Mouse (Mus musculus) forebrain, postnatal 0 days (tissue): Measurements from ENCODE around the gene Asic2. TPM values are rescaled to one million over a fixed set of nuclear protein-coding genes. Genes with fewer than 3 reads are reported as not detected.

ENCODE experiments used
- ATAC-seq: fragments of 200-750 bp; cut with Nextera tagmentation; 2 replicates; pipeline ENCODE4 v1.8.0; 2017; ENCODE audit warnings: mild to moderate bottlenecking, moderate library complexity
- DNase-seq: peaks from one replicate; pipeline ENCODE4 v3.0.0-alpha.2; 2015
- H3K27ac ChIP-seq: fragments of 300-500 bp; sonication (generic); 2 replicates; pipeline ENCODE4 v1.5.1; 2014; ENCODE audit warnings: low read depth, mild to moderate bottlenecking, antibody characterized with exemption, low read length, moderate library complexity, mixed read lengths
- H3K27me3 ChIP-seq: fragments of 300-500 bp; sonication (generic); 2 replicates; pipeline ENCODE4 v1.6.1; 2014; ENCODE audit warnings: mild to moderate bottlenecking, low read length, mixed read lengths; ENCODE audit not compliant: insufficient read depth
- H3K36me3 ChIP-seq: fragments of 300-500 bp; sonication (generic); 2 replicates; pipeline ENCODE4 v1.6.1; 2014; ENCODE audit warnings: mild to moderate bottlenecking, moderate library complexity; ENCODE audit not compliant: insufficient read depth
- H3K4me1 ChIP-seq: fragments of 300-500 bp; sonication (generic); 2 replicates; pipeline ENCODE4 v1.6.1; 2014; ENCODE audit warnings: antibody characterized with exemption; ENCODE audit not compliant: insufficient read depth
- H3K4me2 ChIP-seq: fragments of 300-500 bp; sonication (generic); 2 replicates; pipeline ENCODE4 v1.6.1; 2014; ENCODE audit warnings: low read depth, mild to moderate bottlenecking, moderate library complexity
- H3K4me3 ChIP-seq: fragments of 300-500 bp; sonication (generic); 2 replicates; pipeline ENCODE4 v1.5.1; 2014; ENCODE audit warnings: low read depth, low read length, mixed read lengths
- H3K9ac ChIP-seq: fragments of 300-500 bp; sonication (generic); 2 replicates; pipeline ENCODE4 v1.6.1; 2014; ENCODE audit warnings: mild to moderate bottlenecking
- H3K9me3 ChIP-seq: fragments of 300-500 bp; sonication (generic); 2 replicates; pipeline ENCODE4 v1.6.1; 2016; ENCODE audit warnings: low read length
- CTCF ChIP-seq: sonication (generic); IDR thresholded peaks from 2 replicates; pipeline ENCODE4 v1.5.1; 2016; ENCODE audit warnings: antibody characterized with exemption, control low read depth, low read depth
- WGBS: fragments of 180-500 bp; shearing (Covaris S2); extraction: QIAGEN DNeasy Blood & Tissue Kit; methylation state at CpG from one replicate; pipeline ENCODE4 v1.1.7; 2014; 5-methylcytosine and 5-hydroxymethylcytosine counted together
- polyA plus RNA-seq: library from polyadenylated mRNA; unstranded; fragments of >200 nt; fragmentation: Nextera tagmentation; extraction: Ambion mirVana; gene quantifications from 2 replicates; pipeline ENCODE4 v1.2.1, GENCODE M21; 2015
- total RNA-seq: library from RNA; depleted of rRNA; stranded (reverse); fragments of >200 nt; gene quantifications from 2 replicates; pipeline ENCODE4 v1.2.3, GENCODE M21; 2014

Gene Asic2
- total and polyA plus RNA-seq, 2 experiments from 2014 or later, result 15.5 to 37.2 TPM

GRCm38 (mm10) chr11:81446347-81446746 lies 521.9 kb downstream of the Asic2 start:
- no peaks in the 10 kb centered on the region for H3K36me3 ChIP-seq
- H3K9me3 ChIP-seq, result no peaks in the 10 kb centered on the region
- H3K4me3 ChIP-seq, result no peak overlapping the region
- no peak for ATAC-seq
- no peaks in the 10 kb centered on the region; the same call in 1 of the 2 replicates for H3K4me1 ChIP-seq
- H3K9ac ChIP-seq, result no peak overlapping the region
- no peak overlapping the region for H3K27ac ChIP-seq
- H3K4me2 ChIP-seq, result no peak overlapping the region
- no peak for TF ChIP-seq CTCF
- no peak for DNase-seq
- 80% methylated on average over 1 of the region's 1 CpGs for WGBS
- no peaks in the 10 kb centered on the region for H3K27me3 ChIP-seq

- DNase-seq (peak; percentile 66), ATAC-seq (peak; percentile 43; the same call in 1 of the 2 replicates)
- no peak for TF ChIP-seq CTCF
- no peaks in the 10 kb centered on the region for H3K9me3 ChIP-seq
- WGBS, result 30% methylated on average over 14 of the region's 14 CpGs
- no peak overlapping the region for H3K4me2 ChIP-seq
- no peaks in the 10 kb centered on the region for H3K36me3 ChIP-seq
- H3K27me3 ChIP-seq, result no peaks in the 10 kb centered on the region
- no peak overlapping the region for H3K9ac ChIP-seq
- no peaks in the 10 kb centered on the region; the same call in 1 of the 2 replicates for H3K4me1 ChIP-seq
- no peak overlapping the region for H3K4me3 ChIP-seq
- no peak overlapping the region for H3K27ac ChIP-seq
Measured at GRCm38 (mm10) chr11:81426857-81427256, 541.4 kb downstream of the Asic2 start.

GRCm38 (mm10) chr11:81419112-81419511 lies 549.1 kb downstream of the Asic2 start:
- Histone ChIP-seq H3K27ac (no peak overlapping the region), H3K27me3 (no peaks in the 10 kb centered on the region), H3K4me1 (no peaks in the 10 kb centered on the region), H3K4me2 (no peak overlapping the region), H3K9me3 (0 out of 2 replicates have a peak, but pooled peaks cover 3% of the 10 kb centered on the region), H3K9ac (no peak overlapping the region), H3K36me3 (no peaks in the 10 kb centered on the region), H3K4me3 (no peak overlapping the region)
- ATAC-seq, result no peak
- 89% methylated on average over 3 of the region's 3 CpGs for WGBS
- no peak for TF ChIP-seq CTCF
- DNase-seq, result no peak

- H3K27ac ChIP-seq, result no peak overlapping the region
- H3K27me3 ChIP-seq, result no peaks in the 10 kb centered on the region
- H3K4me1 ChIP-seq, result no peaks in the 10 kb centered on the region
- WGBS, result 90% methylated on average over 4 of the region's 4 CpGs
- H3K9ac ChIP-seq, result no peak overlapping the region
- 0 out of 2 replicates have a peak, but pooled peaks cover 3% of the 10 kb centered on the region for H3K9me3 ChIP-seq
- ATAC-seq, result no peak
- no peak for DNase-seq
- no peaks in the 10 kb centered on the region for H3K36me3 ChIP-seq
- H3K4me2 ChIP-seq, result no peak overlapping the region
- H3K4me3 ChIP-seq, result no peak overlapping the region
- no peak for TF ChIP-seq CTCF
Measured at GRCm38 (mm10) chr11:81418027-81418426, 550.2 kb downstream of the Asic2 start.

- H3K36me3 ChIP-seq, result no peaks in the 10 kb centered on the region
- 56% methylated on average over 6 of the region's 6 CpGs for WGBS
- H3K27me3 ChIP-seq, result no peaks in the 10 kb centered on the region
- no peak overlapping the region for H3K27ac ChIP-seq
- H3K9me3 ChIP-seq, result 0 out of 2 replicates have a peak, but pooled peaks cover 3% of the 10 kb centered on the region
- H3K4me1 ChIP-seq, result no peaks in the 10 kb centered on the region
- H3K4me2 ChIP-seq, result no peak overlapping the region
- TF ChIP-seq CTCF, result no peak
- no peak for DNase-seq
- no peak overlapping the region for H3K9ac ChIP-seq
- H3K4me3 ChIP-seq, result no peak overlapping the region
- no peak for ATAC-seq
Measured at GRCm38 (mm10) chr11:81416319-81416718, 551.9 kb downstream of the Asic2 start.

- no peak overlapping the region for H3K4me2 ChIP-seq
- H3K9me3 ChIP-seq, result 0 out of 2 replicates have a peak, but pooled peaks cover 3% of the 10 kb centered on the region
- DNase-seq (no peak), ATAC-seq (no peak)
- no peak overlapping the region for H3K27ac ChIP-seq
- TF ChIP-seq CTCF, result no peak
- no peaks in the 10 kb centered on the region for H3K36me3 ChIP-seq
- no peak overlapping the region for H3K9ac ChIP-seq
- H3K4me3 ChIP-seq, result no peak overlapping the region
- WGBS, result 85% methylated on average over 2 of the region's 2 CpGs
- no peaks in the 10 kb centered on the region for H3K27me3 ChIP-seq
- H3K4me1 ChIP-seq, result no peaks in the 10 kb centered on the region
Measured at GRCm38 (mm10) chr11:81414596-81414995, 553.7 kb downstream of the Asic2 start.

GRCm38 (mm10) chr11:81411251-81411650 lies 557.0 kb downstream of the Asic2 start:
- 67% methylated on average over 4 of the region's 4 CpGs for WGBS
- DNase-seq (no peak), ATAC-seq (no peak)
- Histone ChIP-seq H3K4me1 (no peaks in the 10 kb centered on the region), H3K36me3 (no peaks in the 10 kb centered on the region), H3K4me2 (no peak overlapping the region), H3K4me3 (no peak overlapping the region), H3K27me3 (no peaks in the 10 kb centered on the region), H3K9me3 (no peaks in the 10 kb centered on the region), H3K27ac (no peak overlapping the region), H3K9ac (no peak overlapping the region)
- no peak for TF ChIP-seq CTCF
